Mouse (Mus musculus) myocyte (in vitro differentiated cells): ENCODE data around the gene 2300009A05Rik. TPM values are rescaled to one million over a fixed set of nuclear protein-coding genes. Genes with fewer than 3 reads are reported as not detected.

ENCODE experiments used
- H3K27me3 ChIP-seq: one replicate; pipeline ENCODE4 v1.6.1; 2011; ENCODE audit not compliant: control insufficient read depth, insufficient read depth, insufficient read length
- H3K36me3 ChIP-seq: one replicate; pipeline ENCODE4 v1.6.1; 2011; ENCODE audit not compliant: control insufficient read depth, insufficient read depth
- H3K4me2 ChIP-seq: one replicate; pipeline ENCODE4 v1.6.1; 2011; ENCODE audit warnings: low read depth, control low read depth
- H3K4me3 ChIP-seq: one replicate; pipeline ENCODE4 v1.5.1; 2011; ENCODE audit warnings: mild to moderate bottlenecking, control low read depth, moderate library complexity
- H3K79me2 ChIP-seq: one replicate; pipeline ENCODE4 v1.6.1; 2011; ENCODE audit not compliant: control insufficient read depth, insufficient read depth
- H3ac ChIP-seq: one replicate; pipeline ENCODE4 v1.6.1; 2011; ENCODE audit not compliant: control insufficient read depth, insufficient read length
- CEBPB ChIP-seq: IDR thresholded peaks from 2 replicates; pipeline ENCODE4 v1.6.1; 2011; ENCODE audit warnings: mild to moderate bottlenecking, moderate library complexity; ENCODE audit not compliant: poor library complexity, insufficient read depth, severe bottlenecking
- E2F4 ChIP-seq: IDR thresholded peaks from one replicate; pipeline ENCODE4 v1.6.1; 2011; ENCODE audit warnings: mild to moderate bottlenecking, control low read depth, moderate library complexity; ENCODE audit not compliant: insufficient read depth
- MAX ChIP-seq: IDR thresholded peaks from one replicate; pipeline ENCODE4 v1.6.1; 2011; ENCODE audit warnings: low read depth, mild to moderate bottlenecking, control low read depth
- MYOD1 ChIP-seq, 3 experiments: IDR thresholded peaks; one replicate each; pipeline ENCODE4 v1.6.1; 2011; ENCODE audit warnings: control low read depth in 2 of 3, low read depth in 2 of 3, mild to moderate bottlenecking in 2 of 3, moderate library complexity in 1 of 3; ENCODE audit not compliant: insufficient read length in 2 of 3, control insufficient read depth in 1 of 3
- MYOG ChIP-seq, 3 experiments: IDR thresholded peaks; one replicate each; pipeline ENCODE4 v1.6.1; 2011; ENCODE audit warnings: control low read depth in 2 of 3, low read depth in 2 of 3, mild to moderate bottlenecking in 2 of 3; ENCODE audit not compliant: insufficient read length in 2 of 3, control insufficient read depth in 1 of 3, insufficient read depth in 1 of 3
- POLR2A ChIP-seq: IDR thresholded peaks from one replicate; pipeline ENCODE4 v1.6.1; 2011; ENCODE audit warnings: low read depth, mild to moderate bottlenecking, control low read depth, moderate library complexity; ENCODE audit not compliant: insufficient read length
- POLR2AphosphoS2 ChIP-seq: IDR thresholded peaks from one replicate; pipeline ENCODE4 v1.6.1; 2011; ENCODE audit warnings: low read depth, control low read depth; ENCODE audit not compliant: insufficient read length
- REST ChIP-seq: IDR thresholded peaks from one replicate; pipeline ENCODE4 v1.6.1; 2011; ENCODE audit warnings: mild to moderate bottlenecking, control low read depth, moderate library complexity; ENCODE audit not compliant: insufficient read depth, insufficient read length
- SRF ChIP-seq: IDR thresholded peaks from one replicate; pipeline ENCODE4 v1.6.1; 2011; ENCODE audit warnings: low read depth; ENCODE audit not compliant: control insufficient read depth, insufficient read length
- TCF12 ChIP-seq: IDR thresholded peaks from one replicate; pipeline ENCODE4 v1.6.1; 2011; ENCODE audit warnings: mild to moderate bottlenecking, control low read depth; ENCODE audit not compliant: poor library complexity, insufficient read depth, severe bottlenecking
- TCF3 ChIP-seq: IDR thresholded peaks from one replicate; pipeline ENCODE4 v1.6.1; 2011; ENCODE audit warnings: low read depth, control low read depth; ENCODE audit not compliant: insufficient read length
- USF1 ChIP-seq: IDR thresholded peaks from one replicate; pipeline ENCODE4 v1.6.1; 2011; ENCODE audit warnings: low read depth, mild to moderate bottlenecking, control low read depth, moderate library complexity
- polyA plus RNA-seq: library from polyadenylated mRNA; unstranded; fragments of >200 nt; fragmentation: generic; extraction: Trizol; gene quantifications from one replicate; pipeline ENCODE4 v1.2.1, GENCODE M21; 2012; ENCODE audit warnings: missing spikeins

Gene 2300009A05Rik
- polyA plus RNA-seq, 1 experiment, result 26.5 TPM

DNA sequence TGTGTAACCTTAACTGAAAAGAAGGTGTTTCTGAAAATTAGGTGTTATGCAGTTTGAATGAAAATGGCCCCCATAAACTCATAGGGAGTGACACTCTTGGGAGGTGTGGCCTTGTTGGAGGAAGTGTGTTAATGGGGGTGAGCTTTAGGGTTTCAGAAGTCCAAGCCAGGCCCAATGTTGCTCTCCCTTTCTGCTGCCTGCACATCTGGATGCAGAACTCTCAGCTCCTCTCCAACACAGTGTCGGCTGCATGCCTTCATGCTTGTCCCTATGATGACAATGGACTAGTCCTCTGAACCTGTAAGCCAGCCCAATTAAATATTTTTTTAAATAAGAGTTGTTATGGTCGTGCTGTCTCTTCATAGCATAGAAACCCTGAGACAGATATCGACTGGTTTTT, 18.7 kb downstream of the 2300009A05Rik start:
- TF ChIP-seq TCF12 (no peak), MYOD1 (IDR thresholded peaks at IDR 0.05; ENCODE audit: control insufficient read depth in 1 of 3, insufficient read length in 2 of 3, low read depth in 2 of 3) (no peak)
- no peak overlapping the region for H3K4me2 ChIP-seq
- no peak overlapping the region for H3K4me3 ChIP-seq
- H3K79me2 ChIP-seq, result peaks cover 23% of the 10 kb centered on the region
- H3ac ChIP-seq, result no peak overlapping the region
- H3K36me3 ChIP-seq, result no peaks in the 10 kb centered on the region
- H3K27me3 ChIP-seq, result no peaks in the 10 kb centered on the region

DNA sequence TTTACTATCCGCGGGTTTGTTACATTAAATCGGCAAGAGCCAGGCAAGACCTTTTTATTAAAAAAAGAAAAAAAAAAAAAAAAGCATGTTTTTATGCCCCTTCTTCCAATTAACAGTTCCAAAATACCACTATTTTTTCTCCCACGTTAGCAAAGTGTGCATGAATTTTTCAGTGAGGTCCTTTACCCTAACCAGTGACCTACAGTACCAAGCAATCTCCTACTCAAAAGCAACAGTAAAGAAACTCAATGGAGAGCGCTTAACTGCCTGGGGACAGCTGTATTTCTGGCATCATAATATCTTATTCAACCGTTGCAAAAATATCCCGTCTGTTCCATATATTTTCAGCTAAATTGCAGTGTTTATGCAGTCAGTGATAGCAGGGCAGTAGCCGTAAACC, 20.9 kb downstream of the 2300009A05Rik start:
- H3K79me2 ChIP-seq, result peaks cover 23% of the 10 kb centered on the region
- H3K4me2 ChIP-seq, result peak overlapping the region; percentile 90
- peaks cover 8% of the 10 kb centered on the region for H3K36me3 ChIP-seq
- peak overlapping the region; percentile 86 for H3ac ChIP-seq
- H3K27me3 ChIP-seq, result no peaks in the 10 kb centered on the region
- TF ChIP-seq TCF12, result no peak
- TF ChIP-seq MYOD1 (IDR thresholded peaks at IDR 0.05; ENCODE audit: control insufficient read depth in 1 of 3, insufficient read length in 2 of 3, low read depth in 2 of 3), result no peak
- TF ChIP-seq MAX, result no peak
- no peak for TF ChIP-seq POLR2A
- no peak for TF ChIP-seq SRF
- TF ChIP-seq POLR2AphosphoS2, result no peak
- no peak for TF ChIP-seq USF1
- no peak for TF ChIP-seq E2F4
- no peak for TF ChIP-seq REST
- TF ChIP-seq MYOG (IDR thresholded peaks at IDR 0.05; ENCODE audit: control insufficient read depth in 1 of 3, insufficient read depth in 1 of 3, insufficient read length in 2 of 3, low read depth in 2 of 3), result no peak
- no peak for TF ChIP-seq TCF3
- no peak for TF ChIP-seq CEBPB
- peak overlapping the region; percentile 86 for H3K4me3 ChIP-seq

DNA sequence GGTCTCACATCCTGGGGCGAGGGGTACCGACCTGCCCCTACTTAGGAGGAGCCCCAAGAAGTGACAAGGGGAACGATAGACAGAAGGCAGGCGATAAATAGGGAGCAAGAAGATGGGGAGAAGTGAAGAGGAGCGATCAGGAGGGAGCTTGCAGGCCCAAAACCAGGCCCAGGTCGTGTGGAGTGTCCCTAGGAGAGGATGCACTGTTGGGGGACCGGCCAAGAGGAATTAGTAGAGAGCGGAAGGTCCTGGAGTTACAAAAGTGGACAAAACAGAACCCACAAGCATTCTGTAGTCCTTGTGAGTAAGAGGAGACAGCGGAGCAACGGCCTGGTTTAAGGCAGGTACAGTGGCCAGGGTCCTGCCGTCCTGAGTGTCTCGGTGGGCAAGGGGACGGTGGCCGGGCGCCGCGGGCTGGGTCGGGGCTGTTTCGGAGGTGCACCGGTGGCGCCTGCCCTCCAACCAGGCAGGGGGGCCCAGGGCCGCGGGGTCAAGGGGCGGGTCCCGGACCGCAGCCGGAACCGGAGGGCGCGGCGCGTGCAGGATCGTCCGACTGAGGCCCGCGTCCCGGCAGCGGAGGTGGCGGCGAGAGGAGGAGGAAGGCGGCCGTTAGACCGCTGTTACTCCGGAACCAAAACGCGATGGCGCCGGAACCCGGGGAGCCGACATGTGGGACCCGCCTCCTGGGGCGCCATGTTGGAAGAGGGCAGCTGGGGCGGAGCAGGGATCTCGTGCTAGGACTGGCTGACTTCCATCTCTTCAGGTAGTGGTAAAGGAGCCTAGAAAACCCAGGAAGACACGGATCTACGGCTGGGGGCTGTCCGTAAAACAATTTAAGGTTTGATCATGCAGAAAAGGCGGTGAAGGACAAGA, 21.5 kb downstream of the 2300009A05Rik start, which contains the start of gene Map2k5:
Map2k5 (minus strand) TSS at position 633 of the 873 bp plus-strand sequence.
- Histone ChIP-seq H3K36me3 (peaks cover 8% of the 10 kb centered on the region), H3ac (peak within 1 kb of the TSS; percentile 86), H3K4me3 (peak within 1 kb of the TSS; percentile 86), H3K79me2 (peaks cover 23% of the 10 kb centered on the region), H3K27me3 (no peaks in the 10 kb centered on the region), H3K4me2 (peak within 1 kb of the TSS; percentile 90)
- no peak for TF ChIP-seq USF1
- TF ChIP-seq POLR2A, result peak; percentile 82
- peak; percentile 50 for TF ChIP-seq POLR2AphosphoS2
- no peak for TF ChIP-seq CEBPB
- TF ChIP-seq MYOG (IDR thresholded peaks at IDR 0.05; ENCODE audit: control insufficient read depth in 1 of 3, insufficient read depth in 1 of 3, insufficient read length in 2 of 3, low read depth in 2 of 3), result peak in 1 of 3 experiments; percentile 6

- TF ChIP-seq POLR2A (no peak), E2F4 (no peak), TCF12 (no peak), CEBPB (no peak), USF1 (no peak), REST (no peak), TCF3 (no peak), POLR2AphosphoS2 (no peak), MYOG (IDR thresholded peaks at IDR 0.05; ENCODE audit: control insufficient read depth in 1 of 3, insufficient read depth in 1 of 3, insufficient read length in 2 of 3, low read depth in 2 of 3) (no peak), MYOD1 (IDR thresholded peaks at IDR 0.05; ENCODE audit: control insufficient read depth in 1 of 3, insufficient read length in 2 of 3, low read depth in 2 of 3) (no peak)
Measured at GRCm38 (mm10) chr9:63373315-63373714, 25.7 kb downstream of the 2300009A05Rik start.

DNA sequence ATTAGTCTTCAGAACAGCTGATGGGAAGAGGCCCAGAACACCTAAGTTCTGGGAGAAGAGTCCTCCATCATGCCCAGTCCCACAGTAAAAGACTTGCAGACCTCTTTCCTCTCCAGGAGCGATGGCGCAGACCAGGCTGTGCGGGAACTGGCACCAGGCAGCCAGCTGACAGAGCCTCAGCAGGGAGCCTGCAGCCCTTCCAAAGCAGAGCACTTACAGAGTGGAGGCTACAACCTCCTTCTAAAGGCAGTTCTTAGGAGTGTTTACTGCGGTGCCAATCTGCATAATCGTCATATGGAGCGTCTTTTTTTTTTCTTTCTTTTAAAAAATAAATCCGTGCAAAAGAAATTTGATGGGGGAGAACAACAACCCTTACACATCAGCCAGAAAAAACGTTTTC, 26.5 kb downstream of the 2300009A05Rik start:
- Histone ChIP-seq H3K4me3 (no peak overlapping the region), H3K4me2 (no peak overlapping the region), H3K27me3 (no peaks in the 10 kb centered on the region), H3ac (no peak overlapping the region), H3K79me2 (peaks cover 17% of the 10 kb centered on the region), H3K36me3 (peaks cover 8% of the 10 kb centered on the region)
- TF ChIP-seq POLR2A, result no peak
- TF ChIP-seq POLR2AphosphoS2, result no peak
- no peak for TF ChIP-seq REST
- TF ChIP-seq CEBPB, result no peak
- no peak for TF ChIP-seq TCF3
- no peak for TF ChIP-seq MAX
- TF ChIP-seq E2F4, result no peak
- TF ChIP-seq USF1, result no peak
- TF ChIP-seq MYOD1 (IDR thresholded peaks at IDR 0.05; ENCODE audit: control insufficient read depth in 1 of 3, insufficient read length in 2 of 3, low read depth in 2 of 3), result no peak
- TF ChIP-seq SRF, result no peak
- TF ChIP-seq TCF12, result no peak
- no peak for TF ChIP-seq MYOG (IDR thresholded peaks at IDR 0.05; ENCODE audit: control insufficient read depth in 1 of 3, insufficient read depth in 1 of 3, insufficient read length in 2 of 3, low read depth in 2 of 3)

More at GRCm38 (mm10) chr9:63373315-63373714, 25.7 kb downstream of the 2300009A05Rik start:
- Histone ChIP-seq H3ac (no peak overlapping the region), H3K4me2 (no peak overlapping the region), H3K27me3 (no peaks in the 10 kb centered on the region), H3K79me2 (peaks cover 21% of the 10 kb centered on the region), H3K36me3 (peaks cover 8% of the 10 kb centered on the region), H3K4me3 (no peak overlapping the region)
